Mouse (Mus musculus): ENCODE data around the gene Arl1. TPM values are rescaled to one million over a fixed set of nuclear protein-coding genes. Genes with fewer than 3 reads are reported as not detected.
"Not testable (repeated sequence)": the region's sequence is repeated elsewhere in the genome, so short reads cannot be mapped to it uniquely, and the experiment has no call there.

Arl1 gene
- polyA plus RNA-seq, 1 experiment = 55.0 TPM

DNA sequence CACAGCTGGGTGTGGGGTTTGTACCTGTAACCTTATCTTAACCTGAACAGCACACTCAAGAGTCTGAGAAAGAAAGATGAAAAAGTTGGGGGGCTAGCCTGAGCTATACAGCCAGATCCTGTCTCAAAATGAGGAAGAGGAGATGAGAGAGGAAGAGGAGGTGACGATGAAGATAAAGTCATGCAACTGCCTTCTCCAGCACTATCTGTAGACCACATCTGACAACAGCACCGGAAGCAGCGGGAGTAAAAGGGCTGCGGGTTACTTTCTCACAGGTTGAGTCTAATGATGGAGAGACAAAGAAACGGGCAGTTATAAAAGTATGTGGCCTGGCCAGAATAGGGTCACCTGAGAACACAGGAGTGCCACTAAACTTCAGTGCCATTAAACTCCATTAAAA is 38.3 kb downstream of the Arl1 start:
- no peak overlapping the region for H3K4me3 ChIP-seq (ENCODE audit: insufficient read depth, poor library complexity, severe bottlenecking)
- peaks cover 2% of the 10 kb centered on the region for H3K79me3 ChIP-seq (ENCODE audit: low read depth)
- peaks cover 96% of the 10 kb centered on the region for H3K36me3 ChIP-seq (ENCODE audit: control insufficient read depth, insufficient read depth)
- H3K79me2 ChIP-seq (ENCODE audit: control insufficient read depth, insufficient read depth) = no peaks in the 10 kb centered on the region
- H3ac ChIP-seq (ENCODE audit: control insufficient read depth, insufficient read length, low read depth) = no peak overlapping the region
- TF ChIP-seq MYOG (IDR thresholded peaks at IDR 0.05; ENCODE audit: control insufficient read depth, extremely low read depth, insufficient read length) (no peak), USF1 (IDR thresholded peaks at IDR 0.05; ENCODE audit: low read depth) (no peak), MAX (IDR thresholded peaks at IDR 0.05) (no peak), FOSL1 (IDR thresholded peaks at IDR 0.05; ENCODE audit: insufficient read depth, low read length, poor library complexity, severe bottlenecking) (no peak), MYOD1 (IDR thresholded peaks at IDR 0.05; ENCODE audit: control insufficient read depth, insufficient read length, low read depth) (no peak), CEBPB (IDR thresholded peaks at IDR 0.05; ENCODE audit: low read depth) (no peak)
- no peaks in the 10 kb centered on the region for H3K27me3 ChIP-seq (ENCODE audit: control insufficient read depth, insufficient read depth, insufficient read length)

DNA sequence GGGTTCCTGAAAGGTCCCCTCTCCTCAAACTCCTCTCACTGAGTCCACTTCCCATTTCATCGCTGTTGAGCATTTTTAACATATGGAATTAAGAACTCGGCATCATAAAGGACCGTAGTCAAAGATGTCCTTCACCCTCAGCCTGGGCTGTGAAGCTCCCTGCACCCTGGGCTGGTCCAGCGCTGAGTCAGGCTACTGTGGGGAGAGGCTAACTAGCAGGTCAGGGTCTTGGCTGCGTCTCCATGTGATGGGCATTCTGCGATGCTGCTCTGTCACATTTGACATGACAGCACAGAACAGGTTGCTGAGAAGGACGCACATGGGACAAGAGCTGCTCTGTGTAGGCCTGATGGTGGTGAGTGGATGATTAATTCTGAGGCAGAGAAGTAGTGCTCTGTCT is 39.0 kb downstream of the Arl1 start:
- Histone ChIP-seq H3ac (ENCODE audit: control insufficient read depth, insufficient read length, low read depth) (no peak overlapping the region), H3K4me3 (ENCODE audit: insufficient read depth, poor library complexity, severe bottlenecking) (no peak overlapping the region), H3K79me3 (ENCODE audit: low read depth) (peaks cover 2% of the 10 kb centered on the region), H3K36me3 (ENCODE audit: control insufficient read depth, insufficient read depth) (peaks cover 95% of the 10 kb centered on the region), H3K79me2 (ENCODE audit: control insufficient read depth, insufficient read depth) (no peaks in the 10 kb centered on the region), H3K27me3 (ENCODE audit: control insufficient read depth, insufficient read depth, insufficient read length) (no peaks in the 10 kb centered on the region)
- TF ChIP-seq CEBPB (IDR thresholded peaks at IDR 0.05; ENCODE audit: low read depth) = no peak
- TF ChIP-seq USF1 (IDR thresholded peaks at IDR 0.05; ENCODE audit: low read depth) = no peak
- TF ChIP-seq MAX (IDR thresholded peaks at IDR 0.05) = no peak
- TF ChIP-seq FOSL1 (IDR thresholded peaks at IDR 0.05; ENCODE audit: insufficient read depth, low read length, poor library complexity, severe bottlenecking) = no peak
- TF ChIP-seq CTCF (IDR thresholded peaks at IDR 0.05; ENCODE audit: control insufficient read depth, insufficient read depth, insufficient read length) = no peak
- no peak for TF ChIP-seq MYOG (IDR thresholded peaks at IDR 0.05; ENCODE audit: control insufficient read depth, extremely low read depth, insufficient read length)
- no peak for TF ChIP-seq MYOD1 (IDR thresholded peaks at IDR 0.05; ENCODE audit: control insufficient read depth, insufficient read length, low read depth)

GRCm38 (mm10) chr10:88772965-88773364 is 42.3 kb downstream of the Arl1 start:
- not testable (repeated sequence) for H3K79me3 ChIP-seq (ENCODE audit: low read depth); H3K27me3 ChIP-seq (ENCODE audit: control insufficient read depth, insufficient read depth, insufficient read length); H3K4me3 ChIP-seq (ENCODE audit: insufficient read depth, poor library complexity, severe bottlenecking); H3ac ChIP-seq (ENCODE audit: control insufficient read depth, insufficient read length, low read depth); H3K79me2 ChIP-seq (ENCODE audit: control insufficient read depth, insufficient read depth)
- H3K36me3 ChIP-seq (ENCODE audit: control insufficient read depth, insufficient read depth) = peaks cover 93% of the 10 kb centered on the region

GRCm38 (mm10) chr10:88776206-88776605 is 45.5 kb downstream of the Arl1 start:
- Histone ChIP-seq H3K79me3 (ENCODE audit: low read depth) (peaks cover 2% of the 10 kb centered on the region), H3K4me3 (ENCODE audit: insufficient read depth, poor library complexity, severe bottlenecking) (no peak overlapping the region), H3K27me3 (ENCODE audit: control insufficient read depth, insufficient read depth, insufficient read length) (no peaks in the 10 kb centered on the region), H3K79me2 (ENCODE audit: control insufficient read depth, insufficient read depth) (no peaks in the 10 kb centered on the region), H3K36me3 (ENCODE audit: control insufficient read depth, insufficient read depth) (peaks cover 91% of the 10 kb centered on the region), H3ac (ENCODE audit: control insufficient read depth, insufficient read length, low read depth) (no peak overlapping the region)
- TF ChIP-seq MYOG (IDR thresholded peaks at IDR 0.05; ENCODE audit: control insufficient read depth, extremely low read depth, insufficient read length) (no peak), FOSL1 (IDR thresholded peaks at IDR 0.05; ENCODE audit: insufficient read depth, low read length, poor library complexity, severe bottlenecking) (no peak), CEBPB (IDR thresholded peaks at IDR 0.05; ENCODE audit: low read depth) (no peak), MYOD1 (IDR thresholded peaks at IDR 0.05; ENCODE audit: control insufficient read depth, insufficient read length, low read depth) (no peak), MAX (IDR thresholded peaks at IDR 0.05) (no peak), USF1 (IDR thresholded peaks at IDR 0.05; ENCODE audit: low read depth) (no peak), CTCF (IDR thresholded peaks at IDR 0.05; ENCODE audit: control insufficient read depth, insufficient read depth, insufficient read length) (no peak)

- H3ac ChIP-seq (ENCODE audit: control insufficient read depth, insufficient read length, low read depth) = no peak overlapping the region
- H3K27me3 ChIP-seq (ENCODE audit: control insufficient read depth, insufficient read depth, insufficient read length) = no peaks in the 10 kb centered on the region
- peaks cover 18% of the 10 kb centered on the region for H3K79me2 ChIP-seq (ENCODE audit: control insufficient read depth, insufficient read depth)
- no peaks in the 10 kb centered on the region for H3K79me3 ChIP-seq (ENCODE audit: low read depth)
- no peak for TF ChIP-seq CEBPB (IDR thresholded peaks at IDR 0.05; ENCODE audit: low read depth)
- TF ChIP-seq MYOD1 (IDR thresholded peaks at IDR 0.05; ENCODE audit: control insufficient read depth, insufficient read length, low read depth) = no peak
- TF ChIP-seq MYOG (IDR thresholded peaks at IDR 0.05; ENCODE audit: control insufficient read depth, extremely low read depth, insufficient read length) = no peak
- TF ChIP-seq USF1 (IDR thresholded peaks at IDR 0.05; ENCODE audit: low read depth) = no peak
- TF ChIP-seq CTCF (IDR thresholded peaks at IDR 0.05; ENCODE audit: control insufficient read depth, insufficient read depth, insufficient read length) = no peak
- no peak for TF ChIP-seq MAX (IDR thresholded peaks at IDR 0.05)
- no peak for TF ChIP-seq FOSL1 (IDR thresholded peaks at IDR 0.05; ENCODE audit: insufficient read depth, low read length, poor library complexity, severe bottlenecking)
- H3K36me3 ChIP-seq (ENCODE audit: control insufficient read depth, insufficient read depth) = peaks cover 88% of the 10 kb centered on the region
- H3K4me3 ChIP-seq (ENCODE audit: insufficient read depth, poor library complexity, severe bottlenecking) = no peak overlapping the region
Measured at GRCm38 (mm10) chr10:88780716-88781115, 50.1 kb downstream of the Arl1 start.

DNA sequence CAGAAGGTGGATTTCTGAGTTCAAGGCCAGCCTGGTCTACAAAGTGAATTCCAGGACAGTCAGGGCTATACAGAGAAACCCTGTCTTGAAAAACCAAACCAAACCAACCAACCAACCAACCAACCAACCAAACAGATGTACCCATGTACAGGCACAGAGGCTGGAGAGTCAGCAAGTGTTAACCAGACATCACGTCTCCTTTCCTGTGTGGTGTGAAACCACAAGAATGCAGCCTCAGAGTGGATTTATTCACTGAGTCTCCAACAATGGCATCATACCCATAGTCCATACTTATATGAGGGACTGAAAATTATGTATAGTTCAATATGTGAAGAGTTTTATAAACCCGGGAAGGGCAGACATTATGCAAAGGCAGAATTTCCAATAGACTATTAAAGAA is 52.5 kb downstream of the Arl1 start:
- not testable (repeated sequence) for H3K79me3 ChIP-seq (ENCODE audit: low read depth); H3K4me3 ChIP-seq (ENCODE audit: insufficient read depth, poor library complexity, severe bottlenecking); H3ac ChIP-seq (ENCODE audit: control insufficient read depth, insufficient read length, low read depth); H3K27me3 ChIP-seq (ENCODE audit: control insufficient read depth, insufficient read depth, insufficient read length)
- peaks cover 88% of the 10 kb centered on the region for H3K36me3 ChIP-seq (ENCODE audit: control insufficient read depth, insufficient read depth)
- H3K79me2 ChIP-seq (ENCODE audit: control insufficient read depth, insufficient read depth) = peaks cover 18% of the 10 kb centered on the region

Data from C2C12 (cell line).